22 mouse cellular contexts compared by ENCODE assay signal in the genomic region with DNA sequence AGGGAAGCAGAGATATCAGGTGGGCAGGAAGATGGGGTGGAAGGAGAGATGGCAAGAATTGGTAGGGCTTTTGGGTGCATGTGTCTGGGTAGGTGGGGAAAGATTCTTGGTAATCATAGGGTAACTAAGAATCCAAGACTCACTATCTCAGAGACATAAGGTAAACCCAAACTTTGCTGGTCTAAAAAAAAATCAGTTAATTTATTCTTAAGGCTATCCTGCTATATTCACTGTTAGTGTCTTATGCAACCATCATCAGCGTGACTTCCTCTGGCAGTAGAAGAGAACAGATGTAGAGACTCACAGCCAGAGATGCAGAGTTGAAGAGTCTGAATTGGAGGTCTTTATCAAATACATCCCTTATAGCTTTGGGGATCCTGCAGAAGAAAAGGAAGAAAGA.
"Had no signal": no experiment of that assay in that cellular context is flagged by ENCODE, and none has a peak within 500 bp of the region (broad histone marks: within the 10 kb centered on the region; RNA-seq: fewer than 3 reads in every experiment).

No protein-coding gene starts in this region.

- DNase-seq: heart, postnatal 10 days; heart, postnatal 14 days; heart, postnatal 36 days; heart, postnatal 4 days; kidney, adult 11 months; kidney, adult 18-20 months; kidney, adult 2 months; kidney, adult 8-10 months; kidney, adult 9 months; kidney, postnatal 10 days; kidney, postnatal 14 days; kidney, postnatal 25 days; kidney, postnatal 36 days; kidney, postnatal 4 days; layer of hippocampus, adult 9-11 months; layer of hippocampus, postnatal 36 days had no signal

- ATAC-seq: hindbrain, embryonic 16.5 days; hindbrain, postnatal 0 days; inflammation-experienced regulatory T-cells, adult 6 months; intestine, embryonic 15.5 days; intestine, embryonic 16.5 days; intestine, postnatal 0 days had no signal
